Mouse (Mus musculus) testis, postnatal 14 days (tissue): ENCODE results near the gene Mme.
A peak's percentile ranks its signal among the peaks of the same experiment; 100 is the strongest.

Experiments used
- DNase-seq: peaks from one replicate; pipeline ENCODE4 v3.0.0; 2021; ENCODE audit warnings: low spot score

Gene Mme

DNA sequence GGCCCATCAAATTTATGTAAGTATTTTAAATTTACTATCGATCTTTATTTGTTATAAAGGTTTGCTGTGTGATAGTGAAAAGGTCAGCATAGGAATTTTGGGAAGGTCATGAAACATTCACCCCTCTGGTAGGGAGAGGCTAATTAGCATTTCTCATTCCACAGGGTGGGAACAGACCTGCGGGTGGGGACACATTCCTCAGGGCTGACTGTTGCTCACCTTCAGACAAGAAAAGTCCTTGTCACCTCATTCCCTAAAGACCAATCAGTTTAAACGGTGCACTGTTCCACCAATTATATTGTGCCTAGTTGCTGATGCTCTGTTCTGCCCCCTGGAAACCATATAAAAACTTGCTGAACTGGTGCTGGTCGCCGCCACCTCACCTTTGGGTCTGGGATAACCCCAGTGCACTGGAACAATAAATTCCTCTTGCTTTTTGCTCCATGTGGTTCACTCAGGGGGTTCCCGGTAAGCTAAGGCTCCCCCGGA is at the start of gene Mme:
TSS of gene Mme (plus strand) at position 439 of the 489 bp plus-strand sequence.
- DNase-seq = no peak

DNA sequence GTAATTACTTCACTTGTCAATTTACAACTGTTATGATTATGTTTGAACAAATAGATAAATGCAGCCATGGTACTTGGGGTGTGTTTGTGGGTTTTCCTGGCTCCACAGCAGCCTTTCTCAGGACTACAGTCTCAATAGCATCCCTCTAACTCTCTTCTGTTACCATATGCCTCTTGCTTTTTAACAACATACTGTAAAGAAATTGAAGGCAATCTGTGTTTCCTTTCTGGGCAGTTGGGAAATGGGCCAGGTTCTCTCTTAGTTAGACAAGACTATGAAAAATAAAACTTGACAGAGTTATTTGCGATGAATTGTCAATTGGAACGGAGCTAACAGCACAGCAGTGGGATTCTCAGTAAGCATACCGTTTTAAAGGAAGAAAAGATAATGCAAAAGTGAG is 44.8 kb upstream of the Mme start:
- no peak for DNase-seq

- DNase-seq = no peak
Measured at GRCm38 (mm10) chr3:63198026-63198425, 43.3 kb upstream of the Mme start.

GRCm38 (mm10) chr3:63221867-63222591 is 19.3 kb upstream of the Mme start:
- no peak for DNase-seq

GRCm38 (mm10) chr3:63223676-63224075 is 17.7 kb upstream of the Mme start:
- no peak for DNase-seq

- no peak for DNase-seq
Measured at GRCm38 (mm10) chr3:63235957-63236356, 5.4 kb upstream of the Mme start.

- DNase-seq = no peak
Measured at GRCm38 (mm10) chr3:63243721-63244120, 2.4 kb downstream of the Mme start.

- DNase-seq = no peak
Measured at GRCm38 (mm10) chr3:63272091-63272490, 30.8 kb downstream of the Mme start.

- no peak for DNase-seq
Measured at GRCm38 (mm10) chr3:63294316-63294715, 53.0 kb downstream of the Mme start.

DNA sequence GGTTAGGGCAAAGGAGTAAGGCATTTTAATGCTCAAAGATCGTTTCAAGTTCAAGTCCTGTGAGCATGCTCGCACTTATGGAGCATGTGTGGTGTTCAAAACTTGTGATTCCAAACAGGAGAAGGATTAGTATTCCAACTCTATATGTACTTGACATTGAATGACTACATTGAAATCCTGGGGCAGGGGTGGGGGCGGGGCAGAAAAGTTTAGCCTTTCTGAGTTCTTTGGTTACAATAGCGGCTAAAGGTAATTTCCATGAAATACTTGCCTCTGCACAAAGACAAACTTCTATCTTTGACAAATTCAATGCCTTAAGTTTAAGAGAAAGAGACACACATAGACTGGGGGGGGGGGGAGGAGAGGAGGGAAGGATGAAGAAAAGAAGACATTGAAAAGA is 53.5 kb downstream of the Mme start:
- no peak for DNase-seq

DNA sequence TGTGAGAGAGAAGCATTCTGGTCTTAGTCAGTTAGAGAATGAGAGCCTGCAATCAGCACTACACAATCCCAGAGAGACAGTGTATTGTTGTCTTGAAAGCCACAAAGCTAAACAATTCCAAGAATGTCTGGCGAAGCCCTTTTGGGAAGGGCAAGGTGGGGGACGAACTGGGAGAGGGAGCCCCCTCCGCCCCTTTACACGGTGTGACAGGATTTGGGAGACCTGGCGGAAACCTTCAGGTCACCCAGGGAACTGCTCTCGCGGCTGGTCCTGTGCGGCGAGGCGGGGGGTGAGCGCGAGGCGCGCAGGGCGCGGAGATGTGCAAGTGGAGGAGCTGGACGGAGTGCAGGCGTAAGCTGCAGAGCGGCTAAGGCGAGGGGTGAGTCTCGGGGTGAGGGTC is 53.9 kb downstream of the Mme start:
- DNase-seq = peak; percentile 43

GRCm38 (mm10) chr3:63295657-63296231 is 54.4 kb downstream of the Mme start:
- DNase-seq = peak; percentile 58

DNA sequence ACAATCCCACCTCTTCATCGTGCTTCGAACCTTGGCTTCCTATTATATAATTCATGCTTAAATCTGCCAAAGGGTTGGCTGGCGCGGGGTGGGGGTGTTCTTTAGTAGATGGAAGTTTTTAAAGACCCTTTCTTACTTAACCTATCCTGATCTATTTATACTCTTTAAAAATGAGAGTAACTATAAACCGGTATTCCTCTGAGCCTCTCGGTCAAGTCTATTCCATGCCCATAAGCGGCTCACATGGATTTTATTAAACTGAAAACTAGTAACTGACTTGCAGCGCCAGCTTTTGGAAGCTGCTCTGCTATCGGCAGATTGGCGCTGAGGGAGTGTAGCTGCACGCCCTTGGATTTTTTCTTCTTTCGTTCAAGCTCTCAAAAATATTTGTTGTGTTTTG is 55.1 kb downstream of the Mme start:
- no peak for DNase-seq

DNA sequence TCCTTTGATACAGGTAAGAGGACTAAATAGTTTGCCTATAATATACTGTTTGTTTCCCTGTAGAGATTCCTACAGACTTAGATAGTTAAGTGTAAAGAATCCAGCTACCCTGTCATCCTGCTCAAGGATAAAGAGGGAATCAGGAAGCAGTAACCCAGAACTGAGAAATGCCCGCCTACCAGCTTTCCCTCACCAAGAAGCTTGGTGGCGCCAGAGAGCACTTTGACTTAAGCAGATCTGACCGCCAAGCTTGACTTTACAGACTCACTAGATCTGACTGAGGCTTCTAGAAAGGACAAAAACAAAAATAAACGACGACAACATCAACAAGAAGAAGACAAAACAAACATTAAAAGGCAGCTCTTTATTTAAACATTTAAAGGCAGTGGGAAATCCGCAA is 56.5 kb downstream of the Mme start:
- peak; percentile 66 for DNase-seq

DNA sequence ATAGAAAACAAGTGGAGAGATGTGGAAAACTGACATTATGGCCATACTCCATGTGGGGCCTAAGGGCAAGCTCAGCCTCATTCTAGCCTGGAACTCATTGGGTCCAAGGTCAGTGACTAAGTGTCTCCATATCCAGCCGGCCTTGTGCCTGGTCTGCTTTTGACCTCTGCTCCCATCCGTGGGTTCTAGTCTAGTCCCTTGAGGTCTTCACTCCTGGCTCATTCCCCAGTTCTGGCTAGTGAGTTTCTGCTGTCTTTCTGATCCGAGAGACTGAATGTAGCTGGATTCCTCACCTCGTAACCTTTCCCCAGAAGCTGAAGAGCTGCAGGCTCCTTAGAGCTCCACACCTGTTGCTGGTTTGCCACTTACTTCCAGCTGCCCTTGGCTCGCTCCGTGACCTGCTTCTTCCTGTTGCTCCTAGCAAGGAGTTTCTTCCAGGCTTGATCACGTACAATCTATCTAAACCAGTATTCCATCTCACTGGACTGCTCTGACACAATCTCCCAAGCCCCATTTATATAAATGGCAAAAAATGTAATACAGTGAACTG is 73.9 kb downstream of the Mme start:
- no peak for DNase-seq

DNA sequence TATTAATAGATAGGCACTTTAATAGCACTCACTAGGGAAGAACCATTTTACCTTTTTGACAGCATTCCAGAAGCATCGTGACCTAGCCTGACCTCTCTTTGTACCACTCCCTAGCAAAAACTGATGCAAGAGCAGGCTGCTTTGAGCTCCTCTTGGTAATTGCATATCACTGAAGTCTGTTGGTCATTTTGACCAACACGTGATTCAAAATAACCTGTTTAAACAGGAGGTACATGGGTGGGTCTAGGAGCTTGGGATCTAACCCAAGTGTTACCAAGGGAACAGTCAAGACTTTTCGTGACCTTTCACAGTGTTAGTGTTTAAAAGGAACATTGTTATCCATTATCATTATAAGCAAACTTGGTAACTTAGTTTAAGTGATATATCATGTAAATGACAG is 76.2 kb downstream of the Mme start:
- DNase-seq = no peak

DNA sequence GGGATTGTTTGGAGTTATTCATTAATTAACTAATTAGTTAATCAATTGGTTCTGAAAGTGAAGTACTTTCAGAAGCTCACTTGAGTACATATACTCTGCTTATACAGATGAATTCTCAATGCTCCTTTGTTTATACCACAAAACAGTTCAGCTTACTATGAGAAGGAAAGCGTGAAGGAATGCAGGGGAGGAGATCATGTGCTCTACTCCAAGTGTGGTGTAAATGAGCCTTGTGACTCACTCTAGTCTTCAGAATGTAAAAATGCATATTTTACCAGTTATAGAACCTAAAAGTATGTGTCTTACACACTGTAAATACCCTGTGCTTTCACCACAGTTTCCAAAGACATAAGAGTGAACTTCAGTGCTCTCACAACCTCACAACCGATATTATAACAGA is 84.3 kb downstream of the Mme start:
- DNase-seq = no peak

- DNase-seq = no peak
Measured at GRCm38 (mm10) chr3:63340110-63340509, 98.8 kb downstream of the Mme start.

DNA sequence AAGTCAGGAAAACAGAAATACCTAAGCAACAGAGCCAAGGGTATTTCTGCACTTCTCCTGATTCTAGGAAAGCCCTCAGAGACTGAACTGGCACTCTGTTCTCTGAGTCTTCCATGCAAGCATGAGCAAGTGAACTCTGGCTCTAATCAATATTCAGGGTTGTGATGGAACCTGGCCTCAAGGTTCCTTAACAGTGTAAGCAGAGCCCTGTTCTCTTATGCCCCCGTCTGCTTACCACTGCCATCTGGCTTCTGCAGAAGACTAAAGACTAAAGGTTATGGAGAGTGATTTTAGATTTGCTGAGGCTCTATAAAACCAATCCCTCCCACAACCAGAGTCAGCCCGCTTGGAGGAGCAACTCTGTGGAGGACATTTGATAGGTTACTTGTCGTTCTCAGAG is 99.2 kb downstream of the Mme start:
- DNase-seq = no peak

GRCm38 (mm10) chr3:63341481-63341880 is 100.1 kb downstream of the Mme start:
- DNase-seq = no peak

- no peak for DNase-seq
Measured at GRCm38 (mm10) chr3:63344998-63345397, 103.7 kb downstream of the Mme start.

DNA sequence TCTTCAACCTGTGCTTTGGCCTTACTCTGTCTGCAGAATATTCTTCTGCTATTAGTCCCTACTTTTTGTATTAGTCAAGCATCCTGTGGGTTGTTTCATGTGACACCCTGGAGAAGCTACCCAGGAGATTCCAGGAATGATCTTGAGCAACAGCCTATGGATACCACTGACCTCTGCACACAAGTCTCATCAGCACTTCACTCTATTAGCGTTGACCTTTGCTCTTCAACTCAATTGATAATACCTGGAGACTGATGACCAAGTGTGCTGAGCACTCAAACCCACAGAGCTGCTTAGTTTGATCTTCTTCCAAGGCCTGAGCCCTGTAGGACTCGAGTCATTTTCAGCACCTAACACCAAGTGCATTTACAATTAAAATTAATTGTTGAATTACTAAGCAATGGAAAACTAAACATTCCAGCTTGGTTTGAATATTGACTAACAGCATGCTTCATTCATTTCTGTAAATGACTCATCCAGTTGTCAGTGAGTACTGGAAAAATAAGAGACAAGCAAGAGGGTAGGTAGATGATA is 107.6 kb downstream of the Mme start:
- no peak for DNase-seq

GRCm38 (mm10) chr3:63350242-63350641 is 108.9 kb downstream of the Mme start:
- DNase-seq = no peak
